Mouse (Mus musculus): ENCODE results near the gene B3galt4.
A peak's percentile ranks its signal among the peaks of the same experiment; 100 is the strongest.
"Not testable (repeated sequence)": the region's sequence is repeated elsewhere in the genome, so short reads cannot be mapped to it uniquely, and the experiment has no call there.

The B3galt4 gene

DNA sequence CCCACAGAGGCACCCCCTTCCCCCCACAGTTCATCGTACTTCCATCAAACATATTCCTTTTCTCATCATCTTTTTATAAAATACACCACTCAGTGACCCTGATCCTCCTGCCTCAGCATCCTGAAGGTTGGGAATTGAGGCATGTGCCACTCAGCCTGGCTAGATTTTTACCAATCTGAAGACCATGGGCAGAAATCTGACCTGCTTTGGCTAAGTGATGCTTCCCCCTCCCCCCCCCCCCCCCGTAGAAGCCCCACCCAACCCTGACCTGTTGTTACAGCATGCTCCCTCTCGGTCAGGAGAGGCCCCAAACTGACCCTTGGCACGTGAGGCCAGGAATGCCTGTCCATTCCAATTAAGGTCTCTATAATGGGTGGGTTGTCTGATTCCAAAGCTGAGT lies 46.5 kb downstream of the B3galt4 start, which contains the start of gene Platr17:
TSS of gene Platr17 (plus strand) at position 301 of the 400 bp plus-strand sequence.
- DNase-seq (ENCODE audit: low read depth, low spot score) = not testable (repeated sequence)

DNA sequence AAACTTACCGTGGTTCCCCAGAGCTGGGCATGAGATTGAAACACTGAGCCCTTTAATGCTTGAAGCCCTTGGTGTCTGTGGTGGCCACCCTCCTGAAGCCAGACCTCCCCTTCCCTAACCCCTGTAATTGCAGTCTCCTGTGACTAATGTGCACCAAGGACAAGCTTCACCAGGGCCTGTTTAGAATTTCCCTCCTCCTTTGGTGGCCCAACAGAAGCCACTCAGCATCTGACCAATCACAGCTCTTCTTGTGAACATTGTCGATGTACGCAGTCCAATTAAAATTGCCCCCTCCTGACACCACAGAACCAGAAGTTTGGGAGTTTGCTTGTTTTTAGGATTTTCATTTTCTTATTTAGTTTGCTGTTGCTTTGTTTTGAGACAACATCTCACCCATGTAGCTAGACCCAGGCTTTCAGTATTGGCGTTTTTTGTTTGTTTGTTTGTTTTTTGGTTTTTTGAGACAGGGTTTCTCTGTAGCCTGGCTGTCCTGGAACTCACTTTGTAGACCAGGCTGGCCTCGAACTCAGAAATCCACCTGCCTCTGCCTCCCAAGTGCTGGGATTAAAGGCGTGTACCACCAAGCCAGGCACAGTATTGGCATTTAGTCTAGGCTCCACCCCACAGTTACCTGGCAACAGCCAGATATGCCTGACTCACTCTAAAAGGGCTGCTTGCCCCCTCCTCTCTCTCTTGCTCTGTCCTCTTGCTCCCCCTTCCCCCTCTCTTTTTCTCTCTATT lies 47.2 kb downstream of the B3galt4 start:
- DNase-seq (ENCODE audit: low read depth, low spot score) = not testable (repeated sequence)

DNA sequence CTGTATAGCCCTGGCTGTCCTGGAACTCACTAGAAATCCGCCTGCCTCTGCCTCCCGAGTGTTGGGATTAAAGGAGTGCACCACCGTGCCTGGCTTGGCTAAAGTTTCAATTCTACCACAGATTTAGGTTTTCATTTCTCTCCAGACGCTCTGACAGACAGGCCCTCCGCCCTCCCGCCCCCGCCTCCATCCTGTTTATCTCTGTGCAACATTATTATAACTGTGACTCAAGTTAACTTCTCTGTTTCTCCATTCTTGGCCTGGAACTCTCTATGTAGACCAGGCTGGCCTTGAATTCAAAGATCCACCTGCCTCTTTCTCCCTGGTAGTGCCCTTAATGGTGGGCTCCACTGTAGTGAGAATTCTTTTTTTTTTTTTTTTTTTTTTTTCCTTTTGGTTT lies 48.8 kb downstream of the B3galt4 start:
- DNase-seq (ENCODE audit: low read depth, low spot score) = no peak

DNA sequence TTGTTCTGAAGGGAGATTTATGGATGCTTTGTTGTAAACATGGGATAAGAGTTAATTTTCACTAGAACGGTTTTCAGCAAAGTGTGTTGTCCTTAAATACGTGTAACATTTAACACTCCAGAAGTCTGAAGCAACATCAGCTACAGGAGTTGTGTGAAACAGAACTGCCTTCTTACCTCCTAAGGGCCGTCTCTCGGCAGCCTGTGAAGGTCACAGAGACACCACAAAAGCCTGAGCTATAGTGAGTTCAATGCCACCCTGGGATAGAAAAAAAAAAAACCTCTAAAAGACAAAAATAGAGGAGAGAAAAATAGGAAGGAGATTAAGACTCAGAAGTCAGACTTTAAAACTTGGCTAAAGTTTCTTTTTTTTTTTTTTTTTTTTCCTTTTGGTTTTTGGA lies 49.2 kb downstream of the B3galt4 start:
- no peak for DNase-seq (ENCODE audit: low read depth, low spot score)

DNA sequence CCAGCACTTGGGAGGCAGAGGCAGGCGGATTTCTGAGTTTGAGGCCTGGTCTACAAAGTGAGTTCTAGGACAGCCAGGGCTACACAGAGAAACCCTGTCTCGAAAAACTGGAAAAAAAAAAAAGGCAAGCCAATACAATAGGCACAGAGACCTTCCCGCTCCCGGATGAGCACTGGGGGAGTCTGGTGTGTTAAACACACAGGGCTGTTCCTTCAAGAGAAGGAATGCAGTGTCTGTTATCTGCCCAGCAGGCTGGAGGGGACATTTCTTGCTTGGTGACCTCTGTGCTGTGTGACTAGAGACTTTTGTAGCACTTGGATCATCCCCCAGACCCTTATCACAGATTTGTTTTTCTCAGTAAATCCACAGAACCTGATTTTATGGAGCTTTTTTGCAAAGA lies 49.6 kb downstream of the B3galt4 start:
- DNase-seq (ENCODE audit: low read depth, low spot score) = no peak

DNA sequence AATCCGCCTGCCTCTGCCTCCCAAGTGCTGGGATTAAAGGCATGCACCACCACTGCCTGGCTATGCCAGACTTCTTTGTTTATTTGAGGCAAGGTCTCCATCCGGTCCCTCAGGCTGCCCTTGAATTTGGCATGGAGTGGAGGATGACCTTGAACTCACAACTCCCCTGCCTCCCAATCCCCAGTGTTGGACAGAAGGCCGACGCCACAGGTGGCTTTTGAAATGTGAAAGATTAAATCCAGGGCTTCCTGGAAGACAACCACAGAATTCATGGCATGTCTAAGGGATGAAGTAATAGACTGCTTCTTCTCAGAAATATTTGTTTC lies 50.3 kb downstream of the B3galt4 start:
- no peak for DNase-seq (ENCODE audit: low read depth, low spot score)

DNA sequence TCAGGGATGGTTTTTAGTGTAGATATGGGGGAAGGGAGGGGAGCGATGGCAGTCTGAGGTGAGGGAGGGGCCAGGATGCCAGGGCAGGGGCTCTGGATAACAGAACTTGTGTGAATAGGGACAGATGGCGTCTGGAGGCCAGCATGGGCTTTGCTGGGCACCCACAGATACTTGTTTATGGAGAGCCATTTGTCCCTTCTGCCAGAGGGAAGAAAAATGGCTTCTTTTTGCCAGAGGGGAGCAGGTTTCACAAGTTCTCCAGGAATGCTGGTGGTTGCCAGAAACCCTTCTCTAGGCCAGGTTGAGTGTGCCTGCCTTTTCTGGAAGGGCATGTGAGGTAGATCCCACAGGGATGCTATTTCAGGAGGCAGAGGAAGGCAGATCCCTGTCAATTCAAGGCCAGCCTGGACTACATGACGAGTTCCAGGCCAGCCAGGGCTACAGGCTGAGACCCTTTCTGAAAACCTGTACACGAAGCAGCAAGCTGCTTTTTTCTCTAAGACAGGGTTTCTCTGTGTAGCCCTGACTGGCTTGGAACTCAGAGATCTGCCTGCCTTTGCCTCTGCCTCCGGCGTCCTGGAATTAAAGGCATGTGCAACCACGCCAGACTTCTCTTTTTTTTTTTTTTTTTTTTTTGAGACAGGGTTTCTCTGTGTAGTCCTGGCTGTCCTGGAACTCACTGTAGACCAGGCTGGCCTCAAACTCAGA lies 50.9 kb downstream of the B3galt4 start:
- peak; percentile 20 for DNase-seq (ENCODE audit: low read depth, low spot score)

Data from brain, adult 2 months (tissue).